Mouse (Mus musculus) c-Kit-positive CD71-positive TER-119-negative erythroid progenitor cells, embryonic 14.5 days (primary cell): ENCODE results near the gene Ino80.

Experiments used
- DNase-seq: peaks from one replicate; pipeline ENCODE4 v3.0.0-alpha.2; 2013; ENCODE audit warnings: low read depth

Gene Ino80

DNA sequence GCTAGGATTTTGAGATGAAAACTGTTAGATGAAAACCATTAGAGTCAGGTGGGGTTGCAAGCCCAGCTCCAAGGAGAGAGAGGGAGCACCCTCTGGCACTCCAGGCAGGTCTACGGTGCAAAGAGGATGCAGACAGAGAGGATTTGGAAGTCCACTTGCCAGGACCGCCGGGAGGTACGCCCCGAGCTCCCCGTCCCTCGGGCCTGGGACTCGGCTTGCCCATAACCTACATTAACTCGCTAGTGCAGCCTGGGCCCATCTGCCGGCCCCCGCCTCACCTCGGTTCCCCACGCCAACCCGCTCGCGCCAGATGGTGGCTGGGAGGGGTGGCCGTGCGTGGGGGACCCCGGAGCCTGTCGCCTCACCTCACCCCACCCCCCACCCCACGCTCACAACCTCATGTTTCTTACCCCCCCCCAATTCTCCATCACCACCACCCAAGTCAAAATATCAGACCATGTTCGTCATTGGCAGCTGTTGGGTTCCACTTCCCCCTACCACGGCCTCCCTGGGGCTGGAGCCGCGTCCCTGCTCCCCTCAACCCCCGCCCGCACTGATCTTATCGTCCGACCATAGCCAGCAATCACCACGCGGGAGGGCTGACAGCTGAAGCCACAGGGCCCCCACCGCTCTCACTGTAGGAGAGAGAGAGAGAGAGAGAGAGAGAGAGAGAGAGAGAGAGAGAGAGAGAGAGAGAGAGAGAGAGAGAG is 153.5 kb downstream of the Ino80 start:
- no peak for DNase-seq
